Mouse (Mus musculus) liver, adult (tissue): ENCODE data around the gene Mgll.

Experiments
- GATA4 ChIP-seq: IDR thresholded peaks from 2 replicates; pipeline ENCODE4 v1.6.1; 2014; ENCODE audit warnings: mild to moderate bottlenecking, low read length; ENCODE audit not compliant: insufficient replicate concordance

Mgll gene

DNA sequence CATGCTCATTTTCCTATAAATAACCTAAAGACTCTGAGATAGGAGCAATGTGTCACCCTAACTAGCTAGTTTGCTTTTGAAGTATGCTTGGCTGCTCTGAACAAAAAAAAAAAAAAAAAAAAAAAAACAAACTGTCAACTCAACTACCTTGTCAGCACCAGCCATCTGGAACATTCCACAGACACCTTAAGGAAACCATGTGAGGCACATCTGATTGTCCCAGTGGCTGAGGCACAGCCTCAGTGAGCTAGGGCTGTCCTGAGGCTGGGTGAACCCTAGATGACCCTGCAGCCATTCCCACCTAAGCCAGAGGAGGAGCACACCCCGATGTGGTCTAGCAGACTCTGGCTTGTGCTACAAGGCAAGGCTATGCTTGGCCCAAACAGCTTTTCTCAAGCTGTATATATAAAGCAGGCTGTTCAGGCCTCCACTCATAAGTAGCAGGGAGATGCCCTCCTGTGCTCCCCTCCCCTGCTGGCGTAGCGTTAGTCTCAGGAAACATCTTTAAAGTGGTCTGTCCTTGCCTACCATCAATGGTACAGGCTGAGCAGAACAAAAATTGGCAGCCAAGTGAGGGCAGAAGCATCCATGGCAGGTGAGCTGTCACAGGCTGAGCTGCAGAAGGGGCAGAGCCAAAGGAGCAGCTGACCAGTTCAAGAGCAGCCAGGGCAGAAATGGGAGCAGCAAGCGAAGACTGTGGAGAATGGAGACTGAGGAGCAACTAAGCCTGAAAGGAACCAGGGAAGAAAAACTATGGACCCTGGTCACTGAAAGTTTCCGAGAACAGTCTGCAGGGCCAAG lies 109.3 kb downstream of the Mgll start:
- TF ChIP-seq GATA4, result no peak

GRCm38 (mm10) chr6:88835047-88835446 lies 110.8 kb downstream of the Mgll start:
- no peak for TF ChIP-seq GATA4

- TF ChIP-seq GATA4, result no peak
Observed at GRCm38 (mm10) chr6:88836178-88836819, 112.1 kb downstream of the Mgll start.

DNA sequence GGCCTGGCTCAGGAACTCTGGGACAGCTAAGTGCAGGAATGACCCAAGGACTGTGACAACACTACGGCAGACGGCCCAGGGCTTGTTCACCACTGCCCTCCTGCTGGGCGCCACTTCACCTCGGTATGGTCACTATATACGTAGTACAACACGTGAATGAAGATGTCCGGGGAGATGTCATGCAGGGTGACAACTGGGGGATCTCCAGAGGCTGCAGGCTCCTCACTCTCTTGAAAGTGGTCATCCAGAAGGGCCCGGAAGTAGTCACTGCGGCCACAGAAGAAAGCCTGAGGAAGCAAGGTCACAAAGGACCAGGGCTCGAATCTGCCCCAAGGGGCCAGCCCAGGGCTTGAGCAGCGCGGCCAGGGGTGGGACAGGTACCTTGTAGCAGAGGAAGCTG lies 113.8 kb downstream of the Mgll start:
- TF ChIP-seq GATA4, result no peak

- no peak for TF ChIP-seq GATA4
Observed at GRCm38 (mm10) chr6:88838613-88839012, 114.4 kb downstream of the Mgll start.

DNA sequence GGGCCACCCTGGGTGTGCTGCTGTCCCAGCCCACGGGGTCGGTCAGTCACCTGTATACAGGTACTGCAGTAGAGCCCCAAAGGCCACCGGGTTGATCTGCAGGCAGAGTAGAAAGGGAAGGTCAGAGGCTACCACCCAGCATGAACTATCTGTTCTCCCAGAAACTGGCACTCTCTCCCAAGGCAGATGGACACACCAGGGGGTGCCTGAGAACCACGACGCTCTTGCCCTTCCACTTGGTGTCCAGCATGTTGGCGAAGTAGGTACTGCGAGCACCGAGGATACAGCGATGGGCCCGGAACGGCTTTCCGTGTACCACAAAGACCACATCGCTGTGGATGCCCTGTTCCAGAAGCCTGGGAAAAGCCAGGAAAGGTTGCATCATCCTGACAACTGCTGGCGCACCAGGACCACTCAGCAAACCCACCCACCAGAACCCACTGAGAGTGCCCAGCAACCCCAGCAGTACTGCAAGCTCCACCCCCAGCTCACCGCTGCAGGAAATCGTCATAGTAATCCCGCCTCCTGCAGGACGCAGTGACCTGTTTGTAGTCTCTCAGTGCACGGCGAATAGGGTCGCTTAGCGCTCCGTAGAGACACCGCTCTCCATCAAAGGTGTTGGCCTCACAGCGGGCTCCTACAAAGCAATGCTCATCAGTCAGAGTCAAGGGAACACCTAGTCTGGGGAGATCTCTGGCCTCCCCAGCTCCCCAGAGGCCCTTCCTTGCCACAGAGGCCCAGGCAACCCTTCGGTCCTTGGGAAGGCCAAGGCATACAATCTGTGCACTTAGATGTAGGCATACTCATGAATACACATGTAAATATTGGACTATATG lies 115.1 kb downstream of the Mgll start:
- TF ChIP-seq GATA4, result no peak

DNA sequence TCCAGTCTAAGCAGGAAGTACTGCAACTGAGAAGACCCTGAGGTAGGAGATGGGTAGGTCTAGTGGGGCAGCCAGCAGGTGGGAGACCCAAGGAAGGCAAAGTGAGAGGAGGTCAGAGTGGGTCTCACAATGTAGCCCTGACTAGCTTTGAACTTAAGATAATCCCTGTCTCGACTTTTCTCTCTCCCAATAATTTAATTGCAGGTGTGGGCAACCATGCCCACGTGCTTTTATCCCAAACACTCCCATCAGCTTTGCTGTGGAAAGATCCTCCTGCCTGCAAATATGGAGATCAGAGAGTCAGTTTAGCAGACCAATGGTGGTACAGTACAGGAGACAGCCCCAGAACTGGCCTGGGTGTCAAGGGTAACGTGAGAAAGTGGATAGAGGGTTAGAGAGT lies 116.0 kb downstream of the Mgll start:
- TF ChIP-seq GATA4, result no peak

GRCm38 (mm10) chr6:88840791-88841513 lies 116.7 kb downstream of the Mgll start:
- no peak for TF ChIP-seq GATA4

GRCm38 (mm10) chr6:88841514-88841780 lies 117.2 kb downstream of the Mgll start:
- no peak for TF ChIP-seq GATA4

DNA sequence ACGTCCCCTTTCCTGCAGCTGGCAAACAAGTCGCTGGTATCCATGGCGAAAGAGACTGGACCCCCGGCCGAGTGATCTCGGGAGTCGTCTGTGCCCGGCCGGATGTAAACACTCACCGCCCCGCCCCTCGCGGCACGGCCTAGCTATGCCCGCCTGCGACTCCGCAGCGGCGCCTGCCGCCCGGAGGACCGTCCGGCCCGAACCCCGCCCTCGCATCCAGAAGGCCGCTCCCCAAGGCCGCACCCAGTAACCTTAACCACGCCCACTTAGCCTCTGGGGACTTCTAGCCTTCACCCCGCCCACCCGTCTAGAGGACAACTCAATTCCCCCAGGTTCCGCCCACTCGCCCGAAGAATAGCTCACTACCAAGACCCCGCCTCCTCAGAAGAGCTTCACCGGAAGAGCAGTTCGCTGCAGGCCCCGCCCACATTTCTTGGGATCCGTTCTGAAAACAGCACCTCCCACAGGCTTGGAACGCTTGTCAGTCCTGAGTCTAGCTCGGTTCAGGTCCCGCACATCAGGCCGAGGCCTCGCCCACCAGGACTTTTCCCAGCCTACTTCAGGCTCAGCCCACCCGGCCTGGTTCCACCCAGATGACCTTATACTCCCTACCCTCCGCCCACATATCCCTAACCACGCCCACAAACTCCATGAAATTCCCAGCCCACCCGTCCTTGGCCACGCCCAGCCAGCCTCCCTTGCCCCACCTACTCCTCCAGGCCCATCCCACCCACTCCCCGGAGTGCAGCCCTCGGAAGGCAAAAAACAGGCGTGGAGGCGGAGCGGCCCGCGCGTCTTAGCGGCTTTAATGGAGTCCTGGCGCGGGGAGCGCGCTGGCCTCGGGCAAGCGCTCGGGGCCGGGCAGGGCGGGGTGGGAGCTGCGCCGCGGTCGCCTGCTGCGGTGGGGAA lies 117.8 kb downstream of the Mgll start, which contains the start of gene Abtb1:
Abtb1 (minus strand) TSS at position 204 of the 909 bp plus-strand sequence.
- peak; percentile 10; the same call in 1 of the 2 replicates for TF ChIP-seq GATA4

GRCm38 (mm10) chr6:88842731-88843151 lies 118.5 kb downstream of the Mgll start:
- no peak for TF ChIP-seq GATA4

GRCm38 (mm10) chr6:88843241-88843640 lies 119.0 kb downstream of the Mgll start:
- no peak for TF ChIP-seq GATA4

- no peak for TF ChIP-seq GATA4
Observed at GRCm38 (mm10) chr6:88843781-88844725, 119.8 kb downstream of the Mgll start.
